Mouse (Mus musculus) left cerebral cortex, postnatal 14 days (tissue): ENCODE results near the gene Brwd3. TPM values are rescaled to one million over a fixed set of nuclear protein-coding genes. Genes with fewer than 3 reads are reported as not detected.

Source experiments
- total RNA-seq, 2 experiments: library from RNA; stranded (reverse); gene quantifications; 2 replicates each; pipeline ENCODE4 v1.2.3; 2021

Brwd3 gene
- total RNA-seq, 2 experiments from 2014 or later: 18.3 to 19.0 TPM

Other genes starting within 250 kb of the Brwd3 start
- gene Gm379, start 169.5 kb downstream of the Brwd3 start, total RNA-seq: not detected
- 1 to 10 TPM; 4.5 TPM for gene Hmgn5, start 179.0 kb upstream of the Brwd3 start, total RNA-seq